Mouse (Mus musculus) mesoderm, embryonic 11.5 days (tissue): ENCODE data around the gene Lekr1.

Experiments used
- DNase-seq: peaks from one replicate; pipeline ENCODE4 v3.0.0-alpha.2; 2012; ENCODE audit warnings: low read depth, low spot score

Lekr1 gene

DNA sequence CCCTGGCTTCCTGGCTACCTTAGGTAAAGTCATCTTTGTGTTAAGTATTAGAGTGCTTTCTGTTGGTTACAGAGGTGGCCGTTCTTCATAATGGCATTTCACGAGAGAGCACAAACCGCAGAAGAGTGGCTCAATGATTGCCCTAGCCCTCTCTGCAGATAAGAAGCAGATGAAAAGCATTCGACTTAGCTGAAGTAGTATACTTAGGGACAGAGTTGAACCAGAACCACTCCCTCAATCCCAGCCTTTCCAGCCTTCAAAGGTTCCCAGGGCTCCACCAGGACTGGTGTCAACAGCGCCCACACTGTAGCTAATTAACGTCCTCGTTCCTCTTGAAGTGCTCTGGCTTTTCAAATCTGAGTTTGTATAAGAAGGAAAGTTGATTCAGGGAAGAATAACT lies 166.4 kb downstream of the Lekr1 start:
- no peak for DNase-seq

- DNase-seq: peak; percentile 15
Observed at GRCm38 (mm10) chr3:65836435-65836834, 170.4 kb downstream of the Lekr1 start.

GRCm38 (mm10) chr3:65839664-65840063 lies 173.6 kb downstream of the Lekr1 start:
- DNase-seq: no peak

GRCm38 (mm10) chr3:65841175-65841574 lies 175.1 kb downstream of the Lekr1 start:
- no peak for DNase-seq

DNA sequence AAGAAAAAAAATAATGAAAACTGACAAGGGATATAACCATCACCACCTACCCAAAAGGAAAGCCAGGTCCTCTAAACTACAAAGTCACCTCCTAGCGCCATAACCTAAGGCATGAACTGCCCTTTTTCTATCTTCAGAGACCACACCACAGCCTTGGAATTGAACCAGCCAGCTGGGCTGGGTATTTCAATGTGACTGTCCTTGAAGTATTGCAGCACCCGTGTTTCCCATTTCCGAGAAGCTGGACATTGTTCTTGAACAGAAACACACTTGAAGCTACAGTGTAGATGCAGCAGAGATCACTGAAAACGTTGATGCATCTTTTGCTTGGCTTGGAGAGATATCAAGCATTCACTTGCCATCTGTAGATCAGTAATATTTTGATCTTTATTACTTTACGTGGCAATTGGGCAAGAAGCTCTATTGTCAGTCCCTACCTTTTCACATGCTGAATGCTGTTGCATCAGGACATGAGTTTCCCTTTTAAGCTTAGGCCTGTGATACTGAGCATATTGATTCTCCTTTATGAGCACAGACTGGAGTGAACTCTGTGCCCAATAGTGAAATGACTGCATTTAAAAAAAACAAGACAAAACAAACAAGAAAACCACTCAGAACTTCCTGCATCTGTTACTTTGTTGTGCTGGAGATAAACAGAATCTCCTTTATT lies 176.6 kb downstream of the Lekr1 start:
- no peak for DNase-seq

DNA sequence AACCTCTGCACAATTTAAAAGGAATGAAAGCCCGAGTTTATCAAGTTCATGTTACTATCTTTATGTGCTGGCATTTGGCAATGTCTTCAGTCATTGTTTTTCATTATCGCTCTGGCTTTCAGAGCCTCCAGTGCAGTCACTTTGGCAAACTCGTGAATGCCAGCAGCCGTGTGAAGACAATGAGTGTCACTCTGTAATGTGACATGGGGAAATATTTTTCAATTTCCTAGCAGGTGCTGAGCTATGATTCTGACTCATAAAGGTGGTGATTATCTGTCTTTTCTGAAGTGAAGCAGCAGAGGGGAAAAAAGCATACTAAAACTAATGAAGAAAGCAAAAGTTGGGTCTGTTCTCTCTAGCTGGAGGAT lies 177.1 kb downstream of the Lekr1 start:
- DNase-seq: no peak

DNA sequence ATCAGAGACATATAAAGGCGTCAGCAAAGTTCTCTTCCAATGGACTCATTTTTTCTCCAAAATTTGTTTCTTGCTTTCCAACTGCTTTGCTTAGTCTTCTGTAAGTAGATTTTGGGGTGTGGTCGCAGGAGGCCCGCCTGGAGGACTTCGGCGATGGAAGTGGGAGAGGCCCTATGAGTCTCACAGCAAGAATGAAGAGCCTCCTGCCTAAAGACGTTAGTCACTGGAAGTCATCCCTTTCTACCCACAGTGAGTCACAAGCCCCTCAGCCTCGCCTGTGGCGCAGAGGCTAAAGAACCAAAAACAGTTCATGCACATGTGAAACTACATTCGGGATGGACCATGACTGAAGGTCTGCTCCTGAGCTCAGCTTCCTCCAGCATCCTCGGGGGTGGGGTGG lies 178.3 kb downstream of the Lekr1 start:
- no peak for DNase-seq

DNA sequence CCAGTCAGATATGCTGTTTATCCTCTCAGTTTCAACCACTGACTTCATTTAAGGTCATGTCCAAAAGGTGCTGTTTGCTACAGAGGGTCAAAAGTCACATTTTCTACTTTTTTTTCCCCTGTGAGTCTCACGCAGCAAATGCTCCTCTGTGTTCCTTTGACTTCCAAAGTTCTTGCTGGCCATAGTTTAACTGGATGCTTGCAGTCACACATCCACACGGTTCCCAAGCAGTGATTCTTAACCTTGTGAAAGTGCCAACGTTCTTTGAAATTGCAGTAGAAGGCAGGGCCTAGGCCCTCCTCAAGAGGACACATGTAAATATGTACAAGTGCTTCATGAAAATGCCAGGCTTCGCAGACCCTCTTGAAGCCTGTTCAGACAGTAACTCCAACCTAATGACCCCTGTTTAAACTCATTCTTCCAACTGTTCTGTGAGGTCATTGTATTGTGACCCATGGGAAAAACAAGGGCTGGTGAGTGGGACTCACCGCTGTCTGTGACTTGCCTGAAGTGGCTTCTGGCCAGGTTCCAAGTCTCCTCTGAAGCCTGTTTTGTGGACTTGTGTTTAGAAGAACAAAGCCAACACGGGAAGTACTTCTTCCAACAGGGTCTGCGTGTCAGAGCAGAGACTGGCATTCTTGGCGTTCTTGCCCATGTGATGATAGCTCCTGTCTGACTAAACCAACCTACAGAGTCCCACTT lies 179.0 kb downstream of the Lekr1 start:
- DNase-seq: no peak

GRCm38 (mm10) chr3:65847158-65847787 lies 181.2 kb downstream of the Lekr1 start:
- no peak for DNase-seq

DNA sequence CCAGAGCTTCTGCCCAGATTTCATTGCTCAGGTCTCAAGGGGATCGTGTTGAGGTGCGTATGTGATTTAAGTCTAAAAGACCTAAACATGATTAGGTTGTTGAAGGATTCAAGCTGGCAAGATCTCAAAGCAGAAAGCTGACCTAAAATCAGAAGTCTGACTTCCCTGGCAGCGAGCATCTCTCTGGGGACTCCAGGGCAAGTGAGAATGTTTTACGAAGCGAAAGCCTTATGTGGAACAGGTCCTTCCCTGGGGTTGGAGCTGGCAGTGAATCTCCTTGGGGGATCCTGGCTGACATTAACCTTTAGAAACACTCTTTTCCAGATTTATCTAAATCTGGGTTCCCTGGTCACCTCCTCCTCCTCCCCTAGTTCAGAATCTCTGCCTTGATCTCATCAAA lies 187.7 kb downstream of the Lekr1 start:
- no peak for DNase-seq

DNA sequence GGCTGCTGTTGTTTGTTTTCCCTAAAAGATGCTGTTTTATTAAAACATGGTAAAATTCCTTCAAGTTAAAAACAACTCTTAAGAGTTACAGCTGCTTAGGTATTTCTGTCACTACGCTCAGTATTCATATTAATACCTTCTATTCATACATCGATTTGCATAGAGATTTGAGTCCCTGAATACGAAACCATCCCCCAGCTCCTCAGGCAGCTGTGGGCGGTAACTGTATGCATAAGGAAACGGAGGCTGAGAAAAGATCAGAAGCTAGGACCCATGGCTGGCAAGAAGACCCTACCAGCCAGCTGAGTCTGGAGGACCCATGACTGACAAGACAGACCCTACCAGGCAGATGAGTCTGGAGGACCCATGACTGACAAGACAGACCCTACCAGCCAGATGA lies 189.5 kb downstream of the Lekr1 start:
- no peak for DNase-seq

- no peak for DNase-seq
Observed at GRCm38 (mm10) chr3:65858118-65858517, 192.1 kb downstream of the Lekr1 start.

GRCm38 (mm10) chr3:65858741-65859348 lies 192.8 kb downstream of the Lekr1 start:
- peak; percentile 43 for DNase-seq

- DNase-seq: no peak
Observed at GRCm38 (mm10) chr3:65859750-65860149, 193.7 kb downstream of the Lekr1 start.

DNA sequence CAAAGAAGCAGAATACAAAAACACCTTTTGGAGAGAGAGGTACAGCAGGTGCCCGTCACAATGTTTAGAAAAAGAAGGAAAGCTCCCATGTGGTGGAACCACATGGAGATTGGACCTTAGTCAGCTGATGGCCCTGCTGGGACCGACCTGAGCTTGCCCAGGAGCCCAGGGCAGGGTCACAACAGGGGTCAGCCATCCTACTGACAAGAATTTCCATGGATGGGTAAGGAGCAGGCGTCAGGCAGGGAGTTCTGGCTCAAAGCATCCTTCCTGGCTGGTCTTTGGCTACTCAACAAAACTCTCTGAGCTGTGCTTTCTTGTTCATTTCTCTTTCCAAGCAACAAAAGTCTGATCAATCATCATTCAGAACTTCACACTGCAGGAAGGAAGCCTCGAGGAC lies 194.9 kb downstream of the Lekr1 start:
- no peak for DNase-seq

- DNase-seq: peak; percentile 73
Observed at GRCm38 (mm10) chr3:65861471-65861881, 195.4 kb downstream of the Lekr1 start.

- peak; percentile 89 for DNase-seq
Observed at GRCm38 (mm10) chr3:65863297-65863696, 197.3 kb downstream of the Lekr1 start.

DNA sequence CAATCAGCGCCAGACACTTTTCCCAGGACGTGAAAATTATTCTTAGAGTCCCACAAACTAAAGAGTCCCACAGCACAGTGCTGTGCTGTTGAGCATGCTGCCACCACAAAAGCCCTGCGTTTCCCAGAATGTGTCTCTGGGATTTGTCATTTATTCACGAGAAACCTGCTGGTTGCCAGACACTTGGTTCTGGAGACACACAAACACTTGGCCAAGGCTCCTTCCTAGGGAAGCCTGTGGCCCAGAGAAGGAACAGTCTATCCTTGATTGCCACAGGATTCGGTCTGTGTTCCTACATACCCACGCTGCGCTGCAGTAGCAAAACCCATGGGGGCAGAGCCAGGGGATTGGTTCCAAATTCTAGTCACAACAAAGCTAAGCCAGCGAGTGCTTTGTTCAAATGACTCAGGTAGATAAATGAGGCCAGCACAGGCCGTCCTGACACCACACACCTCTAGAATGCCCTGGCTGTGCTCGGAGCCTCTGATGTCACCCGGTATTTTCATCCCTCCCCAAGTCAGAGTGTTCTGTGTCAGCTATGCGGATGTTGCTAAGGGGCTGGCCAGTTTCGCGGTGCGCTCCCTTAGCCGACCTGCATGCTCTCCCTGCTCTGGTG lies 197.8 kb downstream of the Lekr1 start:
- no peak for DNase-seq

DNA sequence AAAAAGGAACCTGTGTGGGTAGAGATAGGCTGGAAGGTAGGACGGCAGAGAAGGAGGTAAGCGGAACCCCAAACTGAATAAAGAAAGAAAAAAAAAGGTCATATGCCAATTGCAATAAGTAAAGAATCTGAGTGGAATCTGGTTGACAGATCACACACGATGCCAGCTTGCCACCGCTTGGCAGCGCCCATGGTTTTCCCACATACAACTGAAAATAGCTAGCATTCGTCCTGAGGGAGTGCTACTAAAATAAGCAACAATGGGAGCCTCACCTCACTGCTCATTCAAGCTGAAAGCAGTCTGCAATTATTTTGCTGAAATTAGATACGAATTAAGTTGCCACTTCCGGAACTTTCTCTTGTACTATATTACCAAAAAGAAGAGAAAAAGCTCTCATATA lies 202.9 kb downstream of the Lekr1 start:
- DNase-seq: no peak

DNA sequence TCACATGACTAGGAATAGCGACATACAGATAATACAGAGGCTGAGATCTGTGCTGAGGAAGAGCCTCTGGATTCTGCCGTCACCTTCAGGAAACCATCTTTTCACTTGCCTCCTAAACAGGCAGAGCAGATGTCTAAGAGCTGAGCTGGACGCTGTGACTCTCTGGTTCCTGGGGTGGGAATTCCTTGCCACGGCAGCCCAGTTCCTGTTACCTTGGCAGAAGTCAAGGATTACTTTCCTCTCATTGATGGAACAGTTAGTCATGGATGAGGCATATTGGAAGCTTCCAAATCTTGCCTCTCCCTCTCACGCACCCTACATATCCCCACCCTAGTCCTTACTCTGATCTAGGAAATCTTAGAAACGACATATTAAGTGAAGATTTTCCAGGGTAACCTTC lies 203.7 kb downstream of the Lekr1 start:
- no peak for DNase-seq

- DNase-seq: peak; percentile 76
Observed at GRCm38 (mm10) chr3:65871188-65871603, 205.2 kb downstream of the Lekr1 start.

- DNase-seq: peak; percentile 32
Observed at GRCm38 (mm10) chr3:65871609-65872272, 205.7 kb downstream of the Lekr1 start.
